Mouse (Mus musculus): ENCODE measurements around the gene Fam129a.

Fam129a gene

GRCm38 (mm10) chr1:151660883-151661282, 89.9 kb downstream of the Fam129a start:
- DNase-seq (ENCODE audit: extremely low spot score, low read depth, low spot score), result no peak

- DNase-seq (ENCODE audit: extremely low spot score, low read depth, low spot score), result no peak
Observed at GRCm38 (mm10) chr1:151661684-151662439, 90.9 kb downstream of the Fam129a start.

- no peak for DNase-seq (ENCODE audit: extremely low spot score, low read depth, low spot score)
Observed at GRCm38 (mm10) chr1:151662958-151663357, 92.0 kb downstream of the Fam129a start.

DNA sequence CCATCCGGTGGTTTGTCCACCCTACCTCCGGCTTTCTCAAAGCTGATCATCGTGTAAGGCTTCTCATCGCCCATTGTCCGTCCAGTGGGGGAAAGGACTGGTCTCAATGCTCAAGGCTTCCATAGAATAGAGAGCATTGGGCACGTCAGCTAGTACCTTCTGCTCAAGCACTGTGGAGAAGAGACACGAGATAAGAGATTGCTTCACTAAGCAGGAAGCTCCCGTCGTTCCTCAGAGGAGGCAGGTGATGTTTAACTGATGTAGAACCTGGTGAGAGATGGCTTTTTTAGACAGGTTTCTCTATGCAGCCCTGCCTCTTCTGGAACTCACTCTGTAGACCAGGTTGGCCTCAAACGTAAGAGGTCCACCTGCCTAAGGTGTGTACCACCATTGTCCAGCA, 93.4 kb downstream of the Fam129a start:
- DNase-seq (ENCODE audit: extremely low spot score, low read depth, low spot score), result no peak

- DNase-seq (ENCODE audit: extremely low spot score, low read depth, low spot score), result no peak
Observed at GRCm38 (mm10) chr1:151664837-151665431, 93.9 kb downstream of the Fam129a start.

- no peak for DNase-seq (ENCODE audit: extremely low spot score, low read depth, low spot score)
Observed at GRCm38 (mm10) chr1:151667351-151668074, 96.5 kb downstream of the Fam129a start.

DNA sequence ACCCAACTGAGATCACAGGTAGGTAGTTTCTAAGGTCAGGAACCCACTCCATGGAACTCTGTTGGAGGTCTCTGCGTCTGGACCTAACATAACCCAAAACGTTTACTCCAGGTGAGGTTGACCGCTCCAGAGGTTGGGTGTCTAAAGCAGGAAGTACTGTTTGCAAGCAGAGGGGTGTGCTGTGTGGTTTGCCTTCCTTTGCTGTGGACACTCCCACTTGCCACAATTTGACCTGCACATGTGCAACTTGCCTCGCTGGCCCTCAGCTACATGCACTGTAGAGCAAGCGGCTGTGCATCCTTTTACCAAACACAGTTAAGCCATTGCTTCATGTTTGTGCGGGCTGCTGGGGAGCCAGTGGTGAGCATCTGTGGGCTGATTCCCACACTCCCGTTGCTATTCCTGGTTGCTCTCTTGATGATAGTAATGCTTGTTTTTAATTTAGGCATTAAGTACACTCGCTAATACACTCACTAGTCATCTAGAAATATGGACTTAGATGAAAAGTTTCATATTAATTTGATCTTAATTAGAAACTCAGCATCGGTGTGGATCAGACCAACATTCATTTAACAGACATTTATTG, 99.1 kb downstream of the Fam129a start:
- DNase-seq (ENCODE audit: extremely low spot score, low read depth, low spot score), result no peak

DNA sequence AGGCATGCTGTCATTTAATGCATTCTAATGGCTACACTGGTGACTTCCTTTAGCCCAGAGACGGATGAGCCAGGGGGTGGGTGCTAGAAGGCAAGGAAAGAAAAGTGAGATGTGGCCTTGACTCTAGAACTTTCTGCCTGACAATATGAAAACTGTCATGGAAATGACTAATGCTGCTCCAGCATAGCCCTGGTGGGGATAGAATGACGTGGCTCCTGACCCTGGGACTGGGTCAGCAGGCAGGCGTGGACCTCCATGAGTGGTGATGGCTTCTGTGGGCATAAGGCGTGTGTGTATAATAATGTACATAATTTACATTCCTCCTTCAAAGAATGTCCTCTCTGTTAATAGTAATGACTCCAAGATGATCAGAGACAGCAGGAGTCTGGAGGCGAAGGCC, 104.7 kb downstream of the Fam129a start:
- DNase-seq (ENCODE audit: extremely low spot score, low read depth, low spot score), result no peak

- DNase-seq (ENCODE audit: extremely low spot score, low read depth, low spot score), result no peak
Observed at GRCm38 (mm10) chr1:151677185-151677809, 106.3 kb downstream of the Fam129a start.

GRCm38 (mm10) chr1:151677975-151678374, 107.0 kb downstream of the Fam129a start:
- DNase-seq (ENCODE audit: extremely low spot score, low read depth, low spot score), result no peak

DNA sequence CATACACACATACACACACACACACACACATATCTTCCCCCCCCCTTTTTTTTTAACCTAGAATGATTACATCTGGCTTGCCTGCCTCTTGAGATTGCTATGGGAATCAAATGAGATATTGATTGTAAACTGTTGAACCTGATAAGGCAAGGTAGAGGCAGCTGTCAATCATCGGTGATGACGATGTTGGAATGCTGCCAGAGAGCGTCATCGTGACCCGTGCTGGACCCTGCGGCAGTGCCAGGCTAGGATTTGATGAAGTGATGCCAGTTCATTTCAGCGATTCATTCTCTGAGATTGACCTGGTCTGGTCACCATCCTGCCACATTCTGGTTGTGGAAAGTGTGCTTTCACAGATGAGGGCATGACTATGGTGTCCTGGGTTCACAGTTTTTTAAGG, 108.2 kb downstream of the Fam129a start:
- no peak for DNase-seq (ENCODE audit: extremely low spot score, low read depth, low spot score)

DNA sequence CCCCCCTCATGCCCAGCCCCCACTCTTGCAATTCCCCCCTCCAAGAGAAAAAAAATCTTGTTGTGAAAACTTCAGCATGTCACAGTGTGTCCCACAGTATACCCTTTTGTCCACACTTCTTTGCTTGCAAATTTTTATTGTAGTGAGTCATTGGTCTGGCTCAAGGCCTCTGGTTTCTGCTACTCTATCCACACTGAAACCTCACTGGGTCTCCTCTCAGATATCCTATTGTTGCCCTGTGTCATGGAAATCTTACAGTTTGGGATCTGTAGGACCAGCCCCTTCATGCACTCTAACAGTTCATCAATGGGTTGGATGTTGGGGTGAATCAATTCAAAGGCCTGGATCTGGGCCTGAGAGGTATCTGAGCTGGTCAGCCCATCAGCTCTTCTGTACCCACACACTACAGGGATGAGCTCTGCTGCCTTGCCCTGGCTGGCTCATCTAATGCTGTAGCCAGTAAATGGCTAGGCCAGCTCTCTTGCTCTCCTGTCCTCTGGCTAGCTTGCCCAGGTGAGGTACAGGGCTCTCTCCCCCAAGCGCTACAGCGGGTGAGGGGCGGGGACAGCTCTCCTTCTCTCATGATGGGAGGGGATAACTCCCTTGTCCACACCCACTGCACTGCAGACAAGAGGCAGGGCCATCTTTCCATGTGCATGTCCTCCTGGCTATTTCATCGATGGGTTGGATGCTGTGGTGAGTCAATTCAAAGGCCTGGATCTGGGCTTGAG, 109.1 kb downstream of the Fam129a start:
- no peak for DNase-seq (ENCODE audit: extremely low spot score, low read depth, low spot score)

DNA sequence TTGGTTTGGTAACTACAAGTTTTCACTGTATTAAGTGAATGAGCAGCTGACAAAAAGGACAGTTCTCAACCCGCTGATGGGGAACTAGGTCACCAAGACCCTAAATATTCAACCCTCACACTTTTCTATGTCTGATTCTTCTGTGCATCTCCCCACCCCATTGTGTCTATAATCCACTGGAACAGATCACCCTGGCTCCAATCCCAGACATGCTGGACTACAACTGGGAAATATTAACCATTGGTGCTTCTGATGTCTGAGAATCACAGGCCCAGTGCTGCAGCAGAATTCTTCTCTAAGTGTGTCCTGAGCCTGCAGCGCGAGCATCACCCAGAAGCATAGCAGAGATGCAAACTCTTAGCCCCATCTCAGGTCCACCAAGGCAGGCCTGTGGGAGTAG, 110.0 kb downstream of the Fam129a start:
- DNase-seq (ENCODE audit: extremely low spot score, low read depth, low spot score), result no peak

GRCm38 (mm10) chr1:151682896-151683295, 111.9 kb downstream of the Fam129a start:
- no peak for DNase-seq (ENCODE audit: extremely low spot score, low read depth, low spot score)

GRCm38 (mm10) chr1:151684451-151684892, 113.5 kb downstream of the Fam129a start:
- no peak for DNase-seq (ENCODE audit: extremely low spot score, low read depth, low spot score)

- no peak for DNase-seq (ENCODE audit: extremely low spot score, low read depth, low spot score)
Observed at GRCm38 (mm10) chr1:151684978-151685377, 114.0 kb downstream of the Fam129a start.

- no peak for DNase-seq (ENCODE audit: extremely low spot score, low read depth, low spot score)
Observed at GRCm38 (mm10) chr1:151685666-151686309, 114.8 kb downstream of the Fam129a start.

- no peak for DNase-seq (ENCODE audit: extremely low spot score, low read depth, low spot score)
Observed at GRCm38 (mm10) chr1:151686696-151687095, 115.7 kb downstream of the Fam129a start.

DNA sequence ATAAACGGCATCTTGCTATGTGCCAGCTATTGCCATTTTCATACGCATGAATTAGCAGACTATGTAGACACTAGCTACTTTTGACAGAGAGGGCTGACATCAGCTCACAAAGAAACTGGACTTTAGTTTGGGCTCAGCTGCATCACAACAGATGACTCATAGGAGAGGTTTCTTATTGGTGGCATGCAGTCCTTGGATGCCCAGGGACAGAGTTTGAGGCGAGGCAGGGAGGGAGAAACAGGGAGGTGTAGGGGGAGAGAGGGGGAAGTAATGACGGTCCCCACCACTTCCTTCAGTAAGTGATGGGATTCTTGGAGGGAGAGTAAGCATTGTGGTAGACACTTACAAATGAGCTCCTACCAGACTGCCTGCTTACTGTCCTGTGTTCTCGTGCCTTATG, 118.0 kb downstream of the Fam129a start:
- DNase-seq (ENCODE audit: extremely low spot score, low read depth, low spot score), result no peak

GRCm38 (mm10) chr1:151689561-151689960, 118.6 kb downstream of the Fam129a start:
- DNase-seq (ENCODE audit: extremely low spot score, low read depth, low spot score), result no peak

Measured in hindlimb bud, embryonic 11.5 days (tissue).